Mouse (Mus musculus) Patski (cell line): Measurements from ENCODE around the gene Styxl1. TPM values are rescaled to one million over a fixed set of nuclear protein-coding genes. Genes with fewer than 3 reads are reported as not detected.

Source experiments
- ATAC-seq: fragments of 100-300 bp; one replicate; pipeline ENCODE4 v1.8.0; 2021
- CTCF ChIA-PET: fragments of 350-600 bp; sonication (Branson Sonifier 250); formaldehyde crosslinking; loops from one replicate; lab custom pipeline; 2022; ENCODE audit warnings: inconsistent platforms; lab: Charles Lee
- POLR2A ChIA-PET: fragments of 350-600 bp; sonication (Branson Sonifier 250); formaldehyde crosslinking; loops from one replicate; lab custom pipeline; 2022; ENCODE audit warnings: antibody characterized with exemption, inconsistent platforms; lab: Charles Lee
- DNase-seq: peaks from one replicate; pipeline ENCODE4 v3.0.0-alpha.2; 2011; ENCODE audit warnings: low read depth, low spot score
- H3K27me3 ChIP-seq: fragments of 371-371 bp; one replicate; pipeline ENCODE4 v1.5.1; 2021
- CTCF ChIP-seq: fragments of 100-300 bp; IDR thresholded peaks from one replicate; pipeline ENCODE4 v1.5.1; 2021
- in situ Hi-C: fragments of 300-500 bp; cut with MboI; formaldehyde crosslinking; loops from 3 replicates; pipeline ENCODE4 v1.11.1; 2018; ENCODE audit warnings: low pct_unique_long_range_greater_than_20kb, mixed read lengths
- polyA plus RNA-seq: library from polyadenylated mRNA; unstranded; gene quantifications from one replicate; pipeline ENCODE4 v1.2.3, GENCODE M21; 2021

The Styxl1 gene
- polyA plus RNA-seq, 1 experiment from 2014 or later = 1.5 TPM

GRCm38 (mm10) chr5:135720121-135720520 is 58.1 kb downstream of the Styxl1 start:
- ChIA-PET CTCF (interaction anchor here (1.0 kb wide), 1 partner anchor 90 kb away, joined by 3 read pairs; no protein-coding TSS in a partner anchor), POLR2A (no interaction called here)
- TF ChIP-seq CTCF = no peak
- DNase-seq (no peak), ATAC-seq (no peak)
- H3K27me3 ChIP-seq = no peaks in the 10 kb centered on the region
- in situ Hi-C loops = loop anchor here (25.0 kb wide), 1 partner anchor 1367 kb away; no protein-coding TSS in a partner anchor

- ATAC-seq (no peak), DNase-seq (no peak)
- POLR2A ChIA-PET = no interaction called here
- TF ChIP-seq CTCF = no peak
- CTCF ChIA-PET = no interaction called here
- H3K27me3 ChIP-seq = no peaks in the 10 kb centered on the region
- in situ Hi-C loops = loop anchor here (25.0 kb wide), 1 partner anchor 1368 kb away; no protein-coding TSS in a partner anchor
These were observed 58.5 kb downstream of the Styxl1 start for GRCm38 (mm10) chr5:135719586-135720120.

GRCm38 (mm10) chr5:135715624-135716023 is 62.6 kb downstream of the Styxl1 start:
- TF ChIP-seq CTCF = no peak
- no peak for ATAC-seq
- POLR2A ChIA-PET = no interaction called here
- DNase-seq = no peak
- in situ Hi-C loops = loop anchor here (25.0 kb wide), 1 partner anchor 1372 kb away; no protein-coding TSS in a partner anchor
- CTCF ChIA-PET = interaction anchor here (0.6 to 2.3 kb wide), 2 partner anchors 13 to 85 kb away, joined by 3 to 8 read pairs; no protein-coding TSS in a partner anchor
- no peaks in the 10 kb centered on the region for H3K27me3 ChIP-seq

GRCm38 (mm10) chr5:135713441-135714218 is 64.6 kb downstream of the Styxl1 start:
- peak; percentile 86 for DNase-seq
- in situ Hi-C loops = loop anchor here (25.0 kb wide), 1 partner anchor 1374 kb away; no protein-coding TSS in a partner anchor
- CTCF ChIA-PET = interaction anchor here (0.8 to 2.3 kb wide), 4 partner anchors 13 to 83 kb away, joined by 3 to 8 read pairs (median 4); no protein-coding TSS in a partner anchor
- POLR2A ChIA-PET = interaction anchor here (0.9 to 2.4 kb wide), 5 partner anchors 10 to 25 kb away, joined by 4 to 9 read pairs (median 6); no protein-coding TSS in a partner anchor
- ATAC-seq = peak; percentile 63
- H3K27me3 ChIP-seq = no peaks in the 10 kb centered on the region
- TF ChIP-seq CTCF = no peak

GRCm38 (mm10) chr5:135712803-135713202 is 65.4 kb downstream of the Styxl1 start:
- DNase-seq (no peak), ATAC-seq (no peak)
- POLR2A ChIA-PET = interaction anchor here (1.2 to 2.4 kb wide), 2 partner anchors 13 to 24 kb away, joined by 4 to 9 read pairs; no protein-coding TSS in a partner anchor
- TF ChIP-seq CTCF = no peak
- CTCF ChIA-PET = interaction anchor here (2.1 kb wide), 1 partner anchor 11 kb away, joined by 9 read pairs; no protein-coding TSS in a partner anchor
- H3K27me3 ChIP-seq = no peaks in the 10 kb centered on the region
- in situ Hi-C loops = loop anchor here (25.0 kb wide), 1 partner anchor 1374 kb away; no protein-coding TSS in a partner anchor

GRCm38 (mm10) chr5:135711582-135712355 is 66.4 kb downstream of the Styxl1 start:
- no peak for DNase-seq
- in situ Hi-C loops = loop anchor here (25.0 kb wide), 1 partner anchor 1376 kb away; no protein-coding TSS in a partner anchor
- no peaks in the 10 kb centered on the region for H3K27me3 ChIP-seq
- ChIA-PET CTCF (interaction anchor here (0.8 to 2.1 kb wide), 2 partner anchors 10 to 15 kb away, joined by 4 to 9 read pairs; no protein-coding TSS in a partner anchor), POLR2A (interaction anchor here (0.7 to 2.4 kb wide), 3 partner anchors 14 to 27 kb away, joined by 3 to 9 read pairs (median 3); no protein-coding TSS in a partner anchor)
- no peak for TF ChIP-seq CTCF
- no peak for ATAC-seq

GRCm38 (mm10) chr5:135710599-135711214 is 67.5 kb downstream of the Styxl1 start:
- ChIA-PET POLR2A (interaction anchor here (0.7 to 1.5 kb wide), 2 partner anchors 21 to 33 kb away, joined by 3 read pairs; no protein-coding TSS in a partner anchor), CTCF (interaction anchor here (1.3 kb wide), 1 partner anchor 26 kb away, joined by 3 read pairs; no protein-coding TSS in a partner anchor)
- in situ Hi-C loops = loop anchor here (25.0 kb wide), 1 partner anchor 1377 kb away; no protein-coding TSS in a partner anchor
- no peak for TF ChIP-seq CTCF
- H3K27me3 ChIP-seq = no peaks in the 10 kb centered on the region
- no peak for DNase-seq
- ATAC-seq = no peak

GRCm38 (mm10) chr5:135709716-135710115 is 68.5 kb downstream of the Styxl1 start:
- ChIA-PET CTCF (interaction anchor here (1.3 to 1.7 kb wide), 2 partner anchors 18 to 26 kb away, joined by 3 to 6 read pairs; no protein-coding TSS in a partner anchor), POLR2A (interaction anchor here (0.6 to 1.5 kb wide), 4 partner anchors 17 to 80 kb away, joined by 3 to 5 read pairs (median 3); no protein-coding TSS in a partner anchor)
- DNase-seq (no peak), ATAC-seq (no peak)
- no peaks in the 10 kb centered on the region for H3K27me3 ChIP-seq
- TF ChIP-seq CTCF = no peak
- in situ Hi-C loops = loop anchor here (25.0 kb wide), 1 partner anchor 1378 kb away; no protein-coding TSS in a partner anchor

GRCm38 (mm10) chr5:135707855-135708254 is 70.3 kb downstream of the Styxl1 start:
- ATAC-seq (no peak), DNase-seq (no peak)
- ChIA-PET POLR2A (interaction anchor here (1.3 kb wide), 1 partner anchor 18 kb away, joined by 3 read pairs; no protein-coding TSS in a partner anchor), CTCF (no interaction called here)
- TF ChIP-seq CTCF = no peak
- in situ Hi-C loops = loop anchor here (25.0 kb wide), 1 partner anchor 1379 kb away; no protein-coding TSS in a partner anchor
- H3K27me3 ChIP-seq = no peaks in the 10 kb centered on the region
